Mouse (Mus musculus): ENCODE data around the gene Hdac4. TPM values are rescaled to one million over a fixed set of nuclear protein-coding genes. Genes with fewer than 3 reads are reported as not detected.

The Hdac4 gene
- 19.2 and 21.9 TPM in 2 replicates for polyA plus RNA-seq (2014; fragmentation: Nextera tagmentation; extraction: Ambion mirVana)

DNA sequence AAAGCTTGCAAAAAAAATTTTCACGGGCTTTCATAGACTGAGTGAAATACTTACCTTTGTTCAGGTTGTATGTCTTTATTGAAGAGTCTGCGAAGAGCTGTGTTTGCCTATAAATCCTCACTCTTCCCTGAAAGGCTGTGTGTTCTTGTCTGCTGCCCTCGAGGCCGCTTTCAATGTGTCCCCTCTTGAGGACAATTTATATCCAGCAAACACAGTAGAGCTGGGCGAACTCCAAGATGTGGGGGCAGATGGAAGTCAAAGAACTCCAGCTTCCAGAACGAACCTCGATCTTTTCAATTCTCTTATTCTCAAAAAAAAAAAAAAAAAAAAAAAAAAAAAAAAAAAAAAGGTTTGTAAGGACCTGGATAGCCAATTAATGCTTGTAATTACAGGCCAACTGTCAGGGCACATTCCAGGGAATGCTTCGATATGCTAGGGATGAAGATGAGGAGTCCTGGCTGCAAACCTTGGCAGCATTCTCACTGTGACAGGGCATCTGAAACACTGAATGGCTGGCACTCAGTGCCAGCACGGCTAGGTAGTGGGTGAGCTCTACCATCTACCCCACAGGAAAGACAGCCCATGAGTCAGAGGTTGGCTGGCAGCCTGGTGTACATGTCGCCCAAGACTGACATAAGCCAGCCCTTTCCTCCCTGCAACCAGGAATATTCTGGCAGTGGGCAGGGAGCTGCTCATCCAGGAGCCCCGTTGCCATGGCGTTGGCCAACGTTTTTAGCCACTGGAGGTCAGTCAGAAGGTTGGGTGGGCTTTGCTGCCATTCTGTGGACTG, at the start of gene Hdac4:
Gene Hdac4, minus strand, starts transcription at position 340 of the 790 bp plus-strand sequence.
- Histone ChIP-seq H3K9me3 (ENCODE audit: control insufficient read depth, low read length) (no peaks in the 10 kb centered on the region), H3K36me3 (ENCODE audit: control insufficient read depth, insufficient read depth, low read length) (no peaks in the 10 kb centered on the region), H3K27ac (ENCODE audit: low read depth, low read length) (no peak within 1 kb of the TSS), H3K4me3 (ENCODE audit: low read depth, low read length) (no peak within 1 kb of the TSS), H3K4me1 (ENCODE audit: control insufficient read depth, insufficient read depth, low read length) (no peaks in the 10 kb centered on the region), H3K4me2 (no peak within 1 kb of the TSS), H3K9ac (ENCODE audit: low read length) (no peak within 1 kb of the TSS), H3K27me3 (ENCODE audit: control insufficient read depth, insufficient read depth, low read length) (no peaks in the 10 kb centered on the region)
- ATAC-seq (ENCODE audit: low FRiP score) (no peak), DNase-seq (ENCODE audit: low spot score, missing footprints) (no peak)
- WGBS, result 71% methylated on average over 13 of the region's 13 CpGs

DNA sequence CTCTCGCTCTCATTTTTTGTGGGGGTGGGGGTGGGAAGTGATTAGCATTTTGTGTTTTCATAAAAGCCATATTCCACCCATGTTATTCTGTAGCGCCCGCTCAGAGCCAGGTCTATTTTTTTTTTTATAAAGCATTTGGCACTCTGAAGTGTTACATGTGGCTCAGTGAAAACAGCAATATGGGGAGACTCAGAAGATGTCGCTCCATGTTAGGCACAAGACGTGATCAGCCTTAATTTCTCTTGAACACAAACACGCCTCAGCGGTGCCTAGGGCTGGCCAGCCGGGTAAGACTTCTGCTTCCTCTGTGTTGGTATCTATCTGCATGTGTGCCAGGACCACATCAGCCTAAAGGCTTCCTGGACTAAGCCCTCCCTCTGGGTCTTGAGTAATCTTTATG, 48.0 kb upstream of the Hdac4 start:
- Histone ChIP-seq H3K4me1 (ENCODE audit: control insufficient read depth, insufficient read depth, low read length) (no peaks in the 10 kb centered on the region), H3K9ac (ENCODE audit: low read length) (no peak overlapping the region), H3K36me3 (ENCODE audit: control insufficient read depth, insufficient read depth, low read length) (no peaks in the 10 kb centered on the region), H3K4me2 (no peak overlapping the region), H3K27me3 (ENCODE audit: control insufficient read depth, insufficient read depth, low read length) (no peaks in the 10 kb centered on the region), H3K9me3 (ENCODE audit: control insufficient read depth, low read length) (no peaks in the 10 kb centered on the region), H3K27ac (ENCODE audit: low read depth, low read length) (no peak overlapping the region), H3K4me3 (ENCODE audit: low read depth, low read length) (no peak overlapping the region)
- 91% methylated on average over 8 of the region's 8 CpGs for WGBS
- DNase-seq (ENCODE audit: low spot score, missing footprints), result no peak
- no peak for ATAC-seq (ENCODE audit: low FRiP score)

DNA sequence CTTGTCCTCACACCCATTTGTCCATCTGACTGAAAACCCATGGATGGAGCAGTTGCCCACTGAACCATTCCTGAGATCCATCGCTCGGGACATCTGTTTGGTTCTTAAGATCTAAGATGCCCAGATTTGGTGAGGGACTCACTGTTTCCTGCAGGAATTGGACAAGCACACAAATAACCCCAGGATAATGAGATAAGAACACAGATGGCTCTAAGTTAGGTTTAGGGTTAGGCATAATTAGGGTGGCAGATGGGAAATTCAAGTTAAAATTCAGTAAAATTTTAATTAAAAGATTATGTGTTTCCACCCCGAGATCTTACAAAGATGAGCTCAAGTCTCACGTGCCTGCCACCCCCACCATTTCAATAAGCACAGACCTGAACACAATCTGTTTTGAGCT, 44.6 kb upstream of the Hdac4 start:
- ATAC-seq (ENCODE audit: low FRiP score), result no peak
- WGBS, result 90% methylated on average over 4 of the region's 4 CpGs
- H3K4me2 ChIP-seq, result no peak overlapping the region
- no peaks in the 10 kb centered on the region for H3K4me1 ChIP-seq (ENCODE audit: control insufficient read depth, insufficient read depth, low read length)
- H3K4me3 ChIP-seq (ENCODE audit: low read depth, low read length), result no peak overlapping the region
- no peak overlapping the region for H3K9ac ChIP-seq (ENCODE audit: low read length)
- no peak overlapping the region for H3K27ac ChIP-seq (ENCODE audit: low read depth, low read length)
- no peaks in the 10 kb centered on the region for H3K27me3 ChIP-seq (ENCODE audit: control insufficient read depth, insufficient read depth, low read length)
- no peaks in the 10 kb centered on the region for H3K9me3 ChIP-seq (ENCODE audit: control insufficient read depth, low read length)
- no peak for DNase-seq (ENCODE audit: low spot score, missing footprints)
- H3K36me3 ChIP-seq (ENCODE audit: control insufficient read depth, insufficient read depth, low read length), result no peaks in the 10 kb centered on the region

DNA sequence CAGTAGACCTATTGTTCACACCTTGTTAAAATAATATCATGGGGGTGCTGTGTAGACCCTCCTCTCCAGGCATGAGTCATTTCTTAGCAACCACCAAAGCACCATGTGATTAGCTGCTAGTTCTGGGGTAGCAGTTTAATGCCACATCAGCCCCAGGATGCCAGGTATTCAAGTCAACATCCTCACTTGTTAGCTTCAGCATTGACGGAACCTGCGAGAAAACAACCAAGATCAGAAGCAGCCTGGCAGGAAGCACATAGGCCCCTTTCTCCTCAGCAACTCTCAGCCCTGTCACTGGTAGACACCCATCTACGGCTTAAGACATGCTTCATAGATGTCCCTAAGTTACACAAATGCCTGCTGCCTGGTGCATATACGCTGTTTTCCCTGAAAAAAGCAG, 40.1 kb upstream of the Hdac4 start:
- Histone ChIP-seq H3K27ac (ENCODE audit: low read depth, low read length) (no peak overlapping the region), H3K36me3 (ENCODE audit: control insufficient read depth, insufficient read depth, low read length) (no peaks in the 10 kb centered on the region), H3K9me3 (ENCODE audit: control insufficient read depth, low read length) (no peaks in the 10 kb centered on the region), H3K4me3 (ENCODE audit: low read depth, low read length) (no peak overlapping the region), H3K4me2 (no peak overlapping the region), H3K9ac (ENCODE audit: low read length) (no peak overlapping the region), H3K4me1 (ENCODE audit: control insufficient read depth, insufficient read depth, low read length) (no peaks in the 10 kb centered on the region), H3K27me3 (ENCODE audit: control insufficient read depth, insufficient read depth, low read length) (no peaks in the 10 kb centered on the region)
- 90% methylated on average over 4 of the region's 4 CpGs for WGBS
- ATAC-seq (ENCODE audit: low FRiP score) (no peak), DNase-seq (ENCODE audit: low spot score, missing footprints) (no peak)

DNA sequence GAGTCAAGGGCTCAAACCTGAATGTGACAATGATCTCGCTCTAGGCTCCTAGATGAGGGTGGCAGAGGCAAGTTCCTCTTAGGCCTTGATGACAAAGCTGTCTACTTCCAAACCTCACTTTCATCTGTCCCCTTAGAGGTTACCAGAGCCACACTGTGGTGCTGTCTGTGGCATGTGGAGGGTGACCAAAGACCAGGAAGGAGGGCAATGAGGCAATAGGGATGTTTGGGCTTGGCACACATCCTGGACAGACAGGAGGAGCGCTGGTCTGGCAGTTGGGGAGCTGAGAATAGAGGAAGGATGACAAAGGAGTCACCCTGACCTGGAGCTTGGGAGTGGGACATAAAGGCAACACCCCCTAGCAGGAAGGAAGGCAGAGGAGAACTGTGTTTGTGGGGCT, 29.8 kb upstream of the Hdac4 start:
- peaks cover 6% of the 10 kb centered on the region for H3K4me1 ChIP-seq (ENCODE audit: control insufficient read depth, insufficient read depth, low read length)
- no peak for ATAC-seq (ENCODE audit: low FRiP score)
- no peak overlapping the region for H3K9ac ChIP-seq (ENCODE audit: low read length)
- H3K4me2 ChIP-seq, result no peak overlapping the region
- H3K9me3 ChIP-seq (ENCODE audit: control insufficient read depth, low read length), result no peaks in the 10 kb centered on the region
- WGBS, result 77% methylated on average over 2 of the region's 2 CpGs
- H3K27ac ChIP-seq (ENCODE audit: low read depth, low read length), result no peak overlapping the region
- no peak overlapping the region for H3K4me3 ChIP-seq (ENCODE audit: low read depth, low read length)
- no peaks in the 10 kb centered on the region; the same call in 1 of the 2 replicates for H3K27me3 ChIP-seq (ENCODE audit: control insufficient read depth, insufficient read depth, low read length)
- DNase-seq (ENCODE audit: low spot score, missing footprints), result no peak
- H3K36me3 ChIP-seq (ENCODE audit: control insufficient read depth, insufficient read depth, low read length), result no peaks in the 10 kb centered on the region

DNA sequence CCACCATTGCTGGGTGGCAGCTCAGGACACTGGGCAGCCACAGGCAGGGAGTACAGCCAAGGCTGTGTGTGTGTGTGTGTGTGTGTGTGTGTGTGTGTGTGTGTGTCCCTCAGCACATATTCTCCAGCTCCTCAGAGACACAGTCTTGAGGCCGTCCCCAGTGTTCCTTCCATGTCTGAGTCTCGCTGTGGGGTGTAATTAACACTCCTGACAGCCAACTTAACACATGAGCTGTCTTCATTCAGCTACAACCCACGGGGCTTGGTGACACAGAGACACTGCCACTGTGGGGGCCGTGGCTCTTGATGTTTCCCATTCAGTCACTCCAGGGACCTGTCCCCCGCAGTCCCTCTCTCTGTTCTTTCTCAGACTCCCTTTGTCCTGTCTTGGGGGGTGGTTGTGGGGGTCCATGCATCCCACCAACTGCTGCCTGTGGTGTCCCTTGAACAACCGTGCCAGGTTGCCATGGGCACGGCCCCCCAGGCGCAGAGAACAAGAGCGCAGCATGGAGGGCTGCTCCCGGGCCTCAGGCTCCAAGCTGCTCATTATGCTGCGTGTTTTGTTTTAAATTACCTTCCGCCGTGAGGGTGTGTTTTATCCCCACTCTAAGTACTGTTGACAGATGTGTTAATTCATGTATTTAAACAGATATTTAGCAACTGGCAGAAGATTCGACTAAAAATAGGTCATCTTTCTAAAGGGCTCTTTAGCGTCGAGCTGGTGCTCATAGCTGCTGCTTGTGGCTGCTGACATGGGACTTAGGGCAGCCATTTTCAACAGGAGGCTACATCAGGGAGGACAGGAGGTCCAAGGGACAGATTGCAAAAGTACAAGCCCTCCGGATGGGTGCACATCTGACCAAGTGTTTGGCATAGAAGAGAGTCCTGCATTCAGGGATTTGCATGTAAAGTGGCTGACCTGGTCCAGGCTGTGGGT, 28.7 kb upstream of the Hdac4 start:
- no peaks in the 10 kb centered on the region; the same call in 1 of the 2 replicates for H3K27me3 ChIP-seq (ENCODE audit: control insufficient read depth, insufficient read depth, low read length)
- DNase-seq (ENCODE audit: low spot score, missing footprints), result peak; percentile 90
- H3K36me3 ChIP-seq (ENCODE audit: control insufficient read depth, insufficient read depth, low read length), result no peaks in the 10 kb centered on the region
- no peak overlapping the region for H3K27ac ChIP-seq (ENCODE audit: low read depth, low read length)
- H3K9ac ChIP-seq (ENCODE audit: low read length), result 0 out of 2 replicates have a peak overlapping the region, but pooled peaks have one; percentile 28
- H3K9me3 ChIP-seq (ENCODE audit: control insufficient read depth, low read length), result no peaks in the 10 kb centered on the region
- H3K4me2 ChIP-seq, result peak overlapping the region; percentile 10; the same call in 1 of the 2 replicates
- peak; percentile 90 for ATAC-seq (ENCODE audit: low FRiP score)
- peaks cover 6% of the 10 kb centered on the region for H3K4me1 ChIP-seq (ENCODE audit: control insufficient read depth, insufficient read depth, low read length)
- H3K4me3 ChIP-seq (ENCODE audit: low read depth, low read length), result no peak overlapping the region
- WGBS, result 18% methylated on average over 17 of the region's 17 CpGs

DNA sequence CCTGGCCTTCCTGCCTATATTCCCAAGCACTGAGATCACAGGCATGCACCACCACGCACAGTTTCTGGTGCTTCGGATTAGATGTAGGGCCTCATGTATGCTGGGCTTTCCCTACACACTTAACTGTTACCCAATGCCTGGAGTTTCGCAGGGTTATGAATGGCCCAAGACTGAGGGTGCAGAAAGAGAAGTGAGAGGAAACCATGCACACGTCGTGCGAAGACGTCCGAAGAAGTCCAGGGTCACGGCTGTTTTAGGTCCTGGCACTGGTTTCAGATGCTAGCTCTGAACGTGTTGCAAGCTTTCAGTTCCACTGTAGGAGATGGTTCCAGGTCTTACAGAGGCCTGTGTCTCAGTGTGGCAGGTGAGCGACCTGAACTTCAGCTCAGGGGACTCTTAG, 21.2 kb upstream of the Hdac4 start:
- DNase-seq (ENCODE audit: low spot score, missing footprints), result no peak

DNA sequence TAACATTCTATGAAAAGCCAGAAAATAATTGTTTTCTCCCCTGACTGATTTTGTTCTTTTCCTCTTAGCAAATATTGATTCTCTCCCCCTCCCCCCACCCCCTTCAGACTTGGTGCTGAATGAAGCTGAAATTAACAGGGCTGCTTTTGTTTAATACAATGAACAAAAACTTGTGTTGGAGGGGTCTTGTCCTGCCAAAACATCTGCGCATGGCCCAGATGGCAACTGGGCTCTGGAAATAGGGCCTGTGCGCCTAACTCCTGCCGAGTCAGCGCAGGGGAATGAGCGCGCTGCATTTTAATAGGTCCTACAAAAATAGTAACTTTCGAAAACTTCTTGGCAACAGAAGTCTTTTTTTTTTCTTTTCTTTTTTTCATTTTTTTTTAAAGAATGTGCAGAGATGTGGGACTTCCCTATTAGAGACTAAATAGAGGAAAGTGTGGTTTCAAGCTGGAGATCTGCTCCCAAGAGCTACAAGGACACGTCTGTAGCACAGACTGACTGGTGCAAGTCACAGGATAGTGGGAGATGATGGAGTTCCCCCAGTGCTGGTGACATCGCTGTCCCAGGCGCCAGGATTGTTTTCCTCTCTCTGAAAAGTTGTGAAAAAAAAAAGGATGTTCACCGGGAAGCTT, 20.6 kb upstream of the Hdac4 start:
- H3K4me3 ChIP-seq (ENCODE audit: low read depth, low read length), result no peak overlapping the region
- H3K36me3 ChIP-seq (ENCODE audit: control insufficient read depth, insufficient read depth, low read length), result no peaks in the 10 kb centered on the region
- H3K4me2 ChIP-seq, result no peak overlapping the region
- H3K27me3 ChIP-seq (ENCODE audit: control insufficient read depth, insufficient read depth, low read length), result no peaks in the 10 kb centered on the region
- ATAC-seq (ENCODE audit: low FRiP score) (no peak), DNase-seq (ENCODE audit: low spot score, missing footprints) (no peak)
- no peaks in the 10 kb centered on the region for H3K9me3 ChIP-seq (ENCODE audit: control insufficient read depth, low read length)
- 73% methylated on average over 11 of the region's 11 CpGs for WGBS
- H3K27ac ChIP-seq (ENCODE audit: low read depth, low read length), result no peak overlapping the region
- H3K4me1 ChIP-seq (ENCODE audit: control insufficient read depth, insufficient read depth, low read length), result 0 out of 2 replicates have a peak, but pooled peaks cover 5% of the 10 kb centered on the region
- H3K9ac ChIP-seq (ENCODE audit: low read length), result no peak overlapping the region

More for the DNA sequence above, 21.2 kb upstream of the Hdac4 start:
- Histone ChIP-seq H3K36me3 (ENCODE audit: control insufficient read depth, insufficient read depth, low read length) (no peaks in the 10 kb centered on the region), H3K9ac (ENCODE audit: low read length) (no peak overlapping the region), H3K4me3 (ENCODE audit: low read depth, low read length) (no peak overlapping the region), H3K4me2 (no peak overlapping the region), H3K27ac (ENCODE audit: low read depth, low read length) (no peak overlapping the region), H3K9me3 (ENCODE audit: control insufficient read depth, low read length) (no peaks in the 10 kb centered on the region), H3K27me3 (ENCODE audit: control insufficient read depth, insufficient read depth, low read length) (no peaks in the 10 kb centered on the region), H3K4me1 (ENCODE audit: control insufficient read depth, insufficient read depth, low read length) (0 out of 2 replicates have a peak, but pooled peaks cover 5% of the 10 kb centered on the region)
- no peak for ATAC-seq (ENCODE audit: low FRiP score)
- WGBS, result 87% methylated on average over 11 of the region's 11 CpGs
